Mouse (Mus musculus): ENCODE measurements around the gene Slc28a3. TPM values are rescaled to one million over a fixed set of nuclear protein-coding genes. Genes with fewer than 3 reads are reported as not detected.

The Slc28a3 gene
- total RNA-seq, 2 experiments from 2014 or later = not detected

DNA sequence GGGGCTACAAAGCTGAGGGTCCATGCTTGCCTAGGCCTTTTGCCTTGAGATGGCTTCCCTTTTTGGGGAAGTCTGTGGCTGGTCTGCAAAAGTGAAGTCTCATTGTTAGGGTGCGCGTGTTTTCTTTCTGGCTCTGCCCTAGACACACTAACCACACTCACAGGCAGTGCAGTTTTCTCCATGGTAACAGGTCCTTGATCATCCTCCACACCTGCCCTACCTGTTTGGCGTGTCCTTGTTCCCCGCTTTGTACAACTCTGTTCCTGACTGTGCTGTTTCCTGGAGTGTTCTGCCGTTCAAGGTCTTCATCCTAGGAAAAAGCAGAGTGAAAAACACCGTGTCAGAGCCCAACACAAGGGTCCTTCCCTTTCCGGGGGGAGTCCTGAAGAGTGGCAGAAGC is 22.7 kb downstream of the Slc28a3 start:
- no peak for DNase-seq
- intact Hi-C loops (cut with DNase I) = loop anchor here (2.0 kb wide), 1 partner anchor 299 kb away; no protein-coding TSS in a partner anchor

DNA sequence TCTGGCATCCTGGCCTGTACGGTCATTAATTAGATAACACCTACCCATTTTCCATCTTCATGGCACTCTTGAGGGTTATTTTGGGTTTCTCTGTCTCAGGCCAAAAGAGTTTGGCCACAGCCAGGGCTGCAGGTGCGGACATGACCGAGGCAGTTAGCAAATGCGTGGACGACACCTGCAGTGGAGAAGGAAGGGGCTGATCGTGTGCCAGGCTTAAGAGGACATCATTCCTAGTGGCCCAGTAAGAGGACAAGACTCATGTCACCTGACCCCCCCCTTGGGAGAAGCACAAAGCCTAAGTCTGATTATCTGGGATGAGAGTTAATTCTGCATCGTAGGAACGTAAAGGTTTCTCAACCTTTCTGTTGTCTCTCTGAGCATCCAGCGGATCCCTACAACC is 44.5 kb downstream of the Slc28a3 start:
- intact Hi-C loops (cut with DNase I) = no loop called here
- no peak for DNase-seq

DNA sequence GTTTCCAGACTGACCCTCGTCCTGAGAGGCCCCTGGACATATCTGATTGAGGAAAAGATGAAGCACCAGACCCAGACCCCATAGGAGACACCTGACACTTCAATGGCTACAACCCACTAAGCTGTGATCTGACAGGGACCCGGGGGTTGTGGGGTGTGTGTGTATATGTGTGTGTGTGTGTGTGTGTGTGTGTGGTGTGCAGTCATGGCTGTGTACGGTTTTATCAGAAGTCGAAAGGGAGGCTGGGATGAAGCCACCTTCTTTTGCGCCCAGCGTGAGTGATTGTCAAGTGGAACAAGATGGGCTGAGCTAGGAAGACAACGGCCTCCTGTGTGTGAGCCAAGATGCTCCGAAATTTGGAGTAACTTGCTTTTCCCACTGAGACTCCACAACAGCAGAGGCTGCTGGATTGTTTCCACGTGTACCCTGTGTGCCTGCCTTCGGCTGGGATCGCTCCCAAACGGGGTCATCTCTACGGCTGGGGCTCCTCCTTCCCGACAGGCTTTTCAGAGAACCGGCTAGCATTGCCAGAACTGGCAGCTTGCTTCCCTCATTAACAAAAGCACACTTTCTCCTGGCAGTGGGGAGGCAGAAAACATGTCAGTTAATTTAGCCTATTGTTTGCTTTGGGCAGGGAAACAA is 50.1 kb downstream of the Slc28a3 start:
- DNase-seq = no peak

DNA sequence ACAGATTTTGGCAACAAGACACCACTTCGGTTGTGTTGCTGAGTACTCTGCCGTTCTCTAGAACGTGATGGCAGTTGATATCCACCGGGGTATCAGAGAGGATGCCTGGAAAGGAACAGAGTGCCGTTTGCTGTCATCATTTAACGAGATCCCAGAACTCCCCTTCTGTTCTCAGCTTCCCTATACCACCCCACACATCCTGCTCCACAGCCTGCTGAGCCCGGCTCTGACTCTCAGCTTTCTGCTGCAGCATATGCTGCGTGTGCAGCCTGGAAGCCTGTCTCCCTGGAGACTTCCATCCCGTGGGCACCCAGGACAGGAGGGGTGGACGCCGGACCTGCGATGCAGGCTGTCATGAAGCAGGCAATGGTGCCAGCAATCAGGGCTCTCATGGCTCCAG is 52.5 kb downstream of the Slc28a3 start:
- intact Hi-C loops (cut with DNase I) = no loop called here

More for the DNA sequence above, 50.1 kb downstream of the Slc28a3 start:
- intact Hi-C loops (cut with DNase I) = no loop called here

DNA sequence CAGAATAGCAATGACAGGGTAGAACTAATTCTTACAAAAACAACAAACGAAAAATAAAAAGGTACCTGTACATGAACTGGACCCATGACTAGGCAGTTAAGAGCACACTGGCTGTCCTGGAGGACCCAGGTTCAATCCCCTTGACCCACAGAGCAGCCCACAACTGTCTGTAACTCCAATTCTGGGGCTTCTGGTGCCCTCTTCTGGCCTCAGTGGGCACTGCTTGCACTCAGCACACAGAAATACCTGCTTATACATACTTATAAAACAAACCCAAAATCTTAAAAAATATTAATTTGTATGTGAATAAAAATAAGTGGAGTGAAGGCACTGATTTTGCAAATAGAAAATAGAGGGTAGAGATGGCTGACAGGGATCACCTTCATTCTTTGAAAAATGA is 54.7 kb downstream of the Slc28a3 start:
- DNase-seq = no peak
- intact Hi-C loops (cut with DNase I) = no loop called here

More for the DNA sequence above, 52.5 kb downstream of the Slc28a3 start:
- no peak for DNase-seq

DNA sequence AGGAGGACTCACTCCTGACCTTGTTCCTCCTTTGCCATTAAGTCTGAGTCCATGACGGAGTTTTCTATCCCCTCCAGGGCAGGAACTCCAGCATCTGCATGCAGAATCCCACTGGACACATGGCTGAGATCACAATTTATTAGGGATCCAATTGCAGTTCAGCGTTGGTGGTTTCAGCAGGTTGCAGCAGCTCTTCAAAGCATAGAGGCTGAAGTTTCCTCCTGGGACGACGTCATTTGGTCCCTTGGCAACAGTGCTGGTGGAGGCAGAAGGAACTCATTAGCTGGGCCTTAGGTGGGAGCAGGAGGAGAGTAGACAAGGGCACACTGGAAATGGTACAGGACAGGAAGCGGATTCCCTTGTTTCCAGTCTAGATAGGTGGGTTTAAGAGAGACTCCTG is 55.1 kb downstream of the Slc28a3 start:
- DNase-seq = no peak

DNA sequence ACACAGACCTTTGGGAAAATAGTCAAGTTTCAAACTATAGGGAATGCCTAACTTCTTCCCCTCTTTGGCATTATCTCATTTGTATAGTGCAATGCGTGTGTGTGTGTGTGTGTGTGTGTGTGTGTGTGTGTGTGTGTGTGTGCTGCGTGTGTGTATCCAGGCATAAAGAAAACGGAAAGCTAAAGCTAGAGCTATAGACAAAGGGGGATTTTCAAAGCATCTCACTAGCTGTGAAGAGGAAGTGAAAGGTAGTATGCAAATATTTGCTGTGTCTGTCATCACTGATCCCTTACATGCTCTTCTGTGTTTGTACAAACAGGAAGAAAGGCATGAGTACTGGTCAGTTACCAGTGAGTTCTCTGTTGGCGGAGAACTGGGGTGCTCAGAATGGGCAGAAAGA is 58.8 kb downstream of the Slc28a3 start:
- DNase-seq = no peak

More for the DNA sequence above, 55.1 kb downstream of the Slc28a3 start:
- intact Hi-C loops (cut with DNase I) = no loop called here

DNA sequence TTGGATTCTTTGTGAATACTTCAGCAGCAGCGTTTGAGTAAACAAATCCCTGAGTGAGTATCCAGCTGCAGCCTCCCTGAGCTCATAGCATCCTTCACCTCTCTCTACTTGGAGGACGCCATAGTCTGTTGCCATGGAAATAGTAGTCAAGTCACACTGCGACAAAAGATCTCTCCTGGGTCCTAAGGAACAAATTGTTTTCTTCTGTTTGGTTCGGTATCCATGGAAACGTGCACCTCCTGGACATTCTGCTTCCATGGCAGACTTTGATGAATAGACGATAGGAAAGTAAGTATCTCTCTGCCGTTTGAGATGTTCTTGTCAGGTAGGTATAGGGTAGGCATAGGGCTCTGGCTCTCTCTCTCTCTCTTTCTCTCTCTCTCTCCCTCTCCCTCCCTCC is 63.1 kb downstream of the Slc28a3 start:
- intact Hi-C loops (cut with DNase I) = loop anchor here (10.0 kb wide), 2 partner anchors 163 to 393 kb away; partner anchors contain the start of genes 2210016F16Rik and Idnk
- DNase-seq = no peak

More for the DNA sequence above, 58.8 kb downstream of the Slc28a3 start:
- intact Hi-C loops (cut with DNase I) = no loop called here

DNA sequence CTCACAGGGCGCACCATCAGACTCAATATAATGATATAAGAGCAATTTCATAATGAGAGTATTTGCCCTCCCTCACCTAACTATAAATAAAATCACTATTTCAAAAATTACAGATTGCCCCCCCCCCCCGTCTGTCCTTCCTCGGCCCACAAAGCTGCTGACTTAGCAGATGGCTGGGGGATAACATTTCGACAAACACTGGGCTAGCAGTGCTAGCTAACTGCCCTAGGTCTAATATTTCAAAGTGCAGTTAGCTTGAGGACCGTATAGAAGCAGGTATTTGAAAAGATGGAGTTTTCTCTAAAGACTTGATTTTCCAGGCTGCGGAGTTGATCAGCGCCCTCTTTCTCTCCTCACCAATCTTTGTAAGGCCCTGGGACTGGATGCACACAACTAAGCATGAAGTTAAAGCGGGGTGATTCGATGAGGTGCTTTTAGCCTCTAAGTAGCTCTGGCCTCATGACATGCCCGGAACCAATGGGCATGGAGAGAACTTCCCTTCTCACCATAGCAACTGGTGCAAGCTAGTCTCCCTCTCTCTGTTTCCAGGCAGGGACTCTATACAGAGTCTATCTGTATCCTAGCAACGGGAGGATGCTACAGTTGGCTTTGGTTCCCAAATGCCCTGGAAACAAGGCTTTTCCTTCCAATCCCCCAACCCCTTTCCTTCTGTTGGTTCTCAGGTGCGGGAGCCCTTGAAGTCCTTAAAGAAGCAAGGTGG is 66.8 kb downstream of the Slc28a3 start:
- DNase-seq = no peak
- intact Hi-C loops (cut with DNase I) = loop anchor here (5.0 to 10.0 kb wide), 3 partner anchors 159 to 389 kb away; partner anchors contain the start of genes 2210016F16Rik and Idnk

DNA sequence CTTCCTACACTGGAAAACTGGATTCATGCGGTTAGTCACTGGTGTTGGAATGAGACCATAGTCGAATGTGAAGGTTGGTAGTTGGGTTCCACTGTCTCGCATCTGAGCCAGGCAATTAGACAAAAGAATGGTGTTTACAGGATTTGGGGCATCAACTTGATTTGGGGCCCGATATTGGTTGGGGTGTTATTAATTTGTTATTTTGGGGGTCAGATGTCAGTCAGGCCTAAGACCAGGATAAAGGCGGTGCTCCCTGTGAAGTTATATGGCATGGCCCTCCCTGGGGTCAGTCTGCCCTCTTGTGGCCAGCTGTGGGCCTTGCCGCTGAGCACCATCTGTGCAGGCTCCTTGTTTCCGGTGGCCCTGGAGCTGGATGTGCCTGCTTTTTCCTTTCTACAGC is 67.6 kb downstream of the Slc28a3 start:
- DNase-seq = peak; percentile 69 to 74
- intact Hi-C loops (cut with DNase I) = loop anchor here (5.0 to 10.0 kb wide), 3 partner anchors 158 to 388 kb away; partner anchors contain the start of genes 2210016F16Rik and Idnk

DNA sequence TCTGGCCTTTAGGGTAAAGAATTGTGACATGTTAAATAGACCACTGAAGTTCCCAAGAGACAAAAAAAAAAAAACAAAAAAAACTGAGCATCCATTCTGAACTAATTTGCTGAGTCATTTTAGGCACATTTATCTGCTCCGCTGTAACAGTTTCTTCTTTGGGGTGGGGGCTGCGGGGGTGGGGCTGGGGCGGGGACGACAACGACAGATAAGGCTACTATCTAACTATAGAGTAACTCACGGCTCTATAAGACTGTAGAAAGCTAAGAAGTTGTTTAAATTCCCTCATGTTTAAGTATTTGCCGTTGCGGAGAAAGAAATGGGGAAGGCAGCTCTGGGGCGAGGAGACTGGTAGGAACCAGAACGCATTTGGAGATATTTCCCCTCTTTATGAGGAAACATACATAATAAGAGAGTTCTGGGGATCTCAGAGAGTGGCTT is 68.1 kb downstream of the Slc28a3 start:
- no peak for DNase-seq
- intact Hi-C loops (cut with DNase I) = loop anchor here (5.0 to 10.0 kb wide), 3 partner anchors 158 to 388 kb away; partner anchors contain the start of genes 2210016F16Rik and Idnk

DNA sequence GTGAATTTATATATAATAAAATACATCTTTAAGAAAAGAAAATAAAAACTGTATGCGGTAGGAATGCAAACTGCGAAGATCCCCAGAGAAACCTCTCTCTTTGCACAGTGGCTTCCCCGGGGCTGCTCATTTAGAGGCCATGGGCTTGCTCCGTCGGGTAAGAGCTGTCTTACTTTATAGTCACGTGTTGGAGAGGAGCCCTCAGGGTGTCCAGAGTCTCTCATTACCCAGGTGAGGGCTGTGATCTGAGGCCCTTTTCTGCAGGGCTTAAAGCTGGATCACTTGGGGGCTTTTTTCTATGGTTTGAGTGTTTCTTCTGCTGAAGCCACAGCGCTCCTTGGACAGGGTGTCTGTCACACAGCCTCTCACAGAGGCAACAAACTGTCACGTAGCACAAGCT is 68.5 kb downstream of the Slc28a3 start:
- intact Hi-C loops (cut with DNase I) = loop anchor here (5.0 to 10.0 kb wide), 3 partner anchors 157 to 387 kb away; partner anchors contain the start of genes 2210016F16Rik and Idnk

DNA sequence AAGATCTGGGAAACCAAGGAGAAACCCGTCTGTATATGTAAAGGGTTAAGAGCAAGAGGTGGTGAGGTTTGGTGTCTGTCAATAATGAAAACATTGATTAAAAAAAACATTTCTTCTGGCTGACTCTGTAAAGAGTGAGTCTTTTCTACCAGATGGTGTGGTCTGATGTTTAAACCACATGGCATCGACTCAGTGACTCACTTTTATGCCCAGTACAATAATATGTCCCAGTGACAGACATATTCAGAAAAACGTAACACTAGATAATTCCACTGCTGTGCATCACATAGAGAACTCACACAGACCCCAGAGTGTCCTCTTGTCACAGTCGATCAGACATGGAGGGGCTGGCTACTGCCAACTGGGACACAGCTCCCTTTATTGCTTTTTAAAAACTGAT is 69.1 kb downstream of the Slc28a3 start:
- intact Hi-C loops (cut with DNase I) = loop anchor here (5.0 to 10.0 kb wide), 3 partner anchors 157 to 387 kb away; partner anchors contain the start of genes 2210016F16Rik and Idnk
- no peak for DNase-seq

More for the DNA sequence above, 68.5 kb downstream of the Slc28a3 start:
- DNase-seq = no peak

DNA sequence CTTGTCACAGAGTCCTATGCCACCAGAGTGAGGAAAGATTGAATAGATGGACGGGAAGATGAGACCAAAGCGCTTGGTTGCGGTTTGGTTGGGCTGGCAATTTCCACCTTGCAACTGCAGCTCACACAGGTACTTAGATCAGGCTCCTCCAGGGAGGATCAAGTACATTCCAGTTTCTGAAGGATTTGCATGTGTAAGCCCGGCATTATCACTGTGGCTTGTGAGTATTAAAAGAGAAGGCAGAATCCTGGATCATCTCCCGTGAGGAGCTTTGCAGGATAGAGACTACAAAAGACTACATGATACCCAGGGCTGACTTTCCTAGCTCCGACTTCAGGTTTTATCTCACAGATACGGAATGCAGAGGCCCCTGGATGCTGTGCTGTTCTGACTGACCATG is 71.7 kb downstream of the Slc28a3 start:
- intact Hi-C loops (cut with DNase I) = no loop called here

DNA sequence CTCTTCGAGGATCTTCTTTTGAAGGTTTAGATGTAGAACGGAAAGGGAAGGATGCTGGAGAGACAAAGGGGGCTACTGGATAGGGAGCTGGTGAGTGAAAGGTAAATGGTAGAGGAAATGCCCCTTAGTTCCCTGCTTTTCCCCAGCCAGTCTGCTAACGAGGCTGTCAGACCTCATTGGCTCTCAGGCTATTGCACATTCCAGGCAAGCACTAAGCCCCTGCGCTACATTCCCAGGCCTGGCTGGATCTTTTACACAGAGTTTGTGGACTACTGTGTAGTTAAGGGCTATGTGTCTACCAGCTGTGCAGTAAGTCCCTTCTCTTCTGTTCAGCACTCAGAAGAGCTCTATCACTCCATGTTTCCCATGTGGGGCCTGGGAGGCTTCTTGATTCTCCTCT is 72.3 kb downstream of the Slc28a3 start:
- no peak for DNase-seq
- intact Hi-C loops (cut with DNase I) = no loop called here

More for the DNA sequence above, 71.7 kb downstream of the Slc28a3 start:
- no peak for DNase-seq

DNA sequence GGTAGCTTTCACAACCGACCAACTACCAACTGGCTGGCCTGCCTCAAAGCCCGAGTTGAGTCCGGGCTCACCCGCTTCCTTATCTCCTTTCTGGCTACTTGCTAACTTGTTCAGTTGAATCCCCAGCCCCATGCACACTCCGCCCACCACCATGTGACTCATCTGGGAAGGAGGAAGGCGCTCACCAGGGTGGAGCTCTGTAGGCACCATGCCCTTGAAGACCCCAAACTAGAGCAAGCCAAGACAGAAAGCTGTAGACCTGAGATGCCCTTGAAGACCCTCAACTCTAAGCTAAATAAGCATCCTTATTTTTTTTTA is 72.8 kb downstream of the Slc28a3 start:
- intact Hi-C loops (cut with DNase I) = no loop called here
- DNase-seq = no peak

DNA sequence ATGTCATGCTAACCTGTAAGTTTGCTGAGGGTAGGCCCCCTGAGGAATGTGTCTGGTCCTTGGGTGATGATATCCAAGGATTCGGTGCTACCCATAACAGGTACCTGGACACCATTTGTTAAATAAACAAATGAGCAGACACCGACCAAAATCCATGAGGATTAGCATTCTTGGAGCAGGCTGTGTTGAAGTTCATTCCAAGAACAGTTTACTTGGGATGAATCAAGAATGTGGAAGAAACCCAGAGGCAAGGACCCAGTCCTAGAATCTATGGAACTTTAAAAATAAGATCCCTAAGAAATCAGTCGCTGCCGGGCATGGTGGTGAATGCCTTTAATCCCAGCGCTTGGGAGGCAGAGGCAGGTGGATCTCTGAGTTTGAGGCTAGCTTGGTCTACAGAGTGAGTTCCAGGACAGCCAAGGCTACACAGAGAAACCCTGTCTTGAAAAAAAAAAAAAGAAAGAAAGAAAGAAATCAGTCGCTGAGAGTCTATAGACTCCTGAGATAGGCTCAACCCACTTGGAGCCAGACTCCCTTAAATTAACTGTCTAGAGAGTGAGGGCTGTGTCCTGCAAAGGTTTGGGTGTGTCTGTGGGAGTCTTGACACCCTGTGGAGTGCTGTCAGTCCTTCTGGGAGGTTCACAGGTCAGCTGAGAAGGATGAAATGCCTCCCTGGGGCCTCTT is 73.3 kb downstream of the Slc28a3 start:
- no peak for DNase-seq
- intact Hi-C loops (cut with DNase I) = no loop called here

DNA sequence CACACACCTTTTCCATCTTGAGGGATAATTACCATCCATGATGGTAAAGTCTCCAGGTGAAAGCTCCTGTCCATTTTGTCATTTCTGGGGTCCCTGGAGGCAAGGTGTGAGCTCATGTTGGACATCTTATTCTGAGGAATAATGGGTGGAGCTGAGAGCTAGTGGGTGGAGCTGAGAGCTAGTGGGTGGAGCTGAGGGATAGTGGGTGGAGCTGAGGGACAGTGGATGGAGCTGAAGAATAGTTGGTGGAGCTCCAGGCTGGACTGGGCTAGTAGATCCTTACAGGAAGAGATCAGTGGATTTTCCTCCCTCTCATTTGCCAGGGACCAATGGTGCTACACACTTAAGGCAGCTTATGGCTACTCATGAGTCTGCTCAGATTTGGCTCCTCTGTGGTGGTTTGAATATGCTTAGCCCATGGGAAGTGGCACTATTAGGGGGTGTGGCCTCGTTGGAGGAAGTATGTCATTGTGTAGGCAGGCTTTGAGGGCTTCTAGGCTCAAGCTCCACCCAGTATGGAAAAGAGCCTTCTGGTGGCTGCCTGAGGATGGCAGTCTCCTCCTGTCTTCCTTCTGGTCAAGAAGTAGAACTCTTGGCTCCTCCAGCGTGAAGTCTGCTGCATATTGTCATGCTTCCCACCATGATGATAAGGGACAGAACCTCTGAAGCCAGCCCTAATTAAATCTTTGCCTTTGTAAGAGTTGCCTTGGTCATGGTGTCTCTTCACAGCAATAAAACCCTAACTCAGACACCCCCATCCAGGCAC is 74.0 kb downstream of the Slc28a3 start:
- intact Hi-C loops (cut with DNase I) = no loop called here
- DNase-seq = no peak

DNA sequence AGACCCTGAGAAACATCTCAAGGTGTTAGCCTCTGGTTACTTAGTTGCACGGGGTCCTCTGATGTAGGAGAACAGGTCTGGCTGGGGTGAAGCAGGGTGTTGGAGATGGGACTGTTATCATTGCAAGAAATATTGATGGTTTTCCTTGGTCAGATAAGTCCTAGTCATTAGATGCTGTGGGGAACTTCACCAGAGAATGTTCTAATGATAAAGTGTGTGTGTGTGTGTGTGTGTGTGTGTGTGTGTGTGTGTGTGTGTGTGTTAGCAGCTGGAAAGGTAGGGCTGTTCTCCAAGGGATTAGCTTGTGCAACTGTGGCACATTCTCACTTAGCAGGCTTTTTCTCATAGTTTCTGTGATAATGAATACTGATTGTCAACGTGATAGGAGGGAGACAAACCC is 75.4 kb downstream of the Slc28a3 start:
- intact Hi-C loops (cut with DNase I) = no loop called here
- no peak for DNase-seq

DNA sequence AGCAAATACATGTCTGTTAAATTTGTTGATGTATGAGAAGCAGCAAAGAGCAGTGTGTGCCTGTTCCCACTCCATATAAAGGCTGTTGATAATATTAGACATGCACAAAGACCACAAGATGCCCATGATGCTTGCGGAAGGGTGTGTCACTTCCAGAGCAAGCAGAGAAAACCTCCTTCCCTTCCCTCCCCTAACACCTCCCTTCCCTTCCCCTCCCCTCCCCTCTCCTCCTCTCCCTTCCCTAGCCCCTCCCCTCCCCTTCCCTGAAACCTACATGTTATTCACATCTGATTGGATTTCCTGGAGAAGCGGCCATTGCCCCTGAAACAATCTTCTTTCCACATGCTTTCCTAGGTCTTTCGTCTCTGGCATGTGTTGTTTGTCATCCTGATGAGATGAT is 75.8 kb downstream of the Slc28a3 start:
- intact Hi-C loops (cut with DNase I) = no loop called here
- DNase-seq = no peak
